Mouse (Mus musculus): ENCODE measurements around the gene Fto. TPM values are rescaled to one million over a fixed set of nuclear protein-coding genes. Genes with fewer than 3 reads are reported as not detected.

The Fto gene
- polyA plus RNA-seq, 1 experiment from 2014 or later, result 111 TPM

Other genes with a start within 250 kb of the Fto start
- gene Rbl2, start 243.5 kb upstream of the Fto start, polyA plus RNA-seq (2014; fragmentation: Nextera tagmentation; extraction: Ambion mirVana), result 16.3 and 18.4 TPM in 2 replicates
- gene Aktip, start 113.5 kb upstream of the Fto start, polyA plus RNA-seq (2014; fragmentation: Nextera tagmentation; extraction: Ambion mirVana), result 98.8 and 100 TPM in 2 replicates
- gene Rpgrip1l, start 263 bp upstream of the Fto start, polyA plus RNA-seq (2014; fragmentation: Nextera tagmentation; extraction: Ambion mirVana), result 10.4 and 13.7 TPM in 2 replicates

Measured in forebrain, embryonic 11.5 days (tissue).